Mouse (Mus musculus) heart, embryonic 11.5 days (tissue): Measurements from ENCODE around the gene Cyb5r2. TPM values are rescaled to one million over a fixed set of nuclear protein-coding genes. Genes with fewer than 3 reads are reported as not detected.

Experiments used
- ATAC-seq: fragments of 200-750 bp; cut with Nextera tagmentation; replicated peaks from 2 replicates; pipeline ENCODE4 v1.8.0; 2017; ENCODE audit warnings: moderate library complexity; ENCODE audit not compliant: insufficient number of reproducible peaks, low FRiP score, low TSS enrichment
- H3K27ac ChIP-seq: fragments of 300-500 bp; sonication (generic); 2 replicates; pipeline ENCODE4 v1.5.1; 2014; ENCODE audit warnings: mild to moderate bottlenecking, low read depth, low read length
- H3K27me3 ChIP-seq: fragments of 300-500 bp; sonication (generic); 2 replicates; pipeline ENCODE4 v1.6.1; 2014; ENCODE audit warnings: mild to moderate bottlenecking, low read length, mixed read lengths; ENCODE audit not compliant: control insufficient read depth, insufficient read depth
- H3K36me3 ChIP-seq: fragments of 300-500 bp; sonication (generic); 2 replicates; pipeline ENCODE4 v1.6.1; 2014; ENCODE audit warnings: mild to moderate bottlenecking, low read length, moderate library complexity, mixed read lengths; ENCODE audit not compliant: control insufficient read depth, insufficient read depth
- H3K4me1 ChIP-seq: fragments of 300-500 bp; sonication (generic); 2 replicates; pipeline ENCODE4 v1.6.1; 2014; ENCODE audit warnings: low read length; ENCODE audit not compliant: control insufficient read depth, insufficient read depth
- H3K4me2 ChIP-seq: fragments of 300-500 bp; sonication (generic); 2 replicates; pipeline ENCODE4 v1.6.1; 2014; ENCODE audit warnings: mild to moderate bottlenecking, moderate library complexity
- H3K4me3 ChIP-seq: fragments of 300-500 bp; sonication (generic); 2 replicates; pipeline ENCODE4 v1.5.1; 2014; ENCODE audit warnings: low read depth, low read length
- H3K9ac ChIP-seq: fragments of 300-500 bp; sonication (generic); 2 replicates; pipeline ENCODE4 v1.6.1; 2014; ENCODE audit warnings: mild to moderate bottlenecking, low read depth, low read length, moderate library complexity
- H3K9me3 ChIP-seq: fragments of 300-500 bp; sonication (generic); replicated peaks from 2 replicates; pipeline ENCODE4 v1.6.1; 2016; ENCODE audit warnings: low read length; ENCODE audit not compliant: control insufficient read depth
- WGBS: fragments of 180-500 bp; shearing (Covaris S2); extraction: QIAGEN DNeasy Blood & Tissue Kit; methylation state at CpG from one replicate; pipeline ENCODE4 v1.1.7; 2014; ENCODE audit not compliant: insufficient replicate concordance; 5-methylcytosine and 5-hydroxymethylcytosine counted together
- polyA plus RNA-seq: library from polyadenylated mRNA; unstranded; fragments of >200 nt; fragmentation: Nextera tagmentation; extraction: Ambion mirVana; gene quantifications from 2 replicates; pipeline ENCODE4 v1.2.1, GENCODE M21; 2014

The Cyb5r2 gene
- 0.76 and 1.2 TPM in 2 replicates for polyA plus RNA-seq

GRCm38 (mm10) chr7:107757308-107758151 is at the start of gene Cyb5r2:
TSS of gene Cyb5r2 (minus strand) at chr7:107758032.
- peak within 1 kb of the TSS; percentile 28 for H3K4me3 ChIP-seq
- H3K27ac ChIP-seq = no peak within 1 kb of the TSS
- peaks cover 9% of the 10 kb centered on the region; the same call in 1 of the 2 replicates for H3K27me3 ChIP-seq
- H3K36me3 ChIP-seq = no peaks in the 10 kb centered on the region
- H3K9me3 ChIP-seq = no peaks in the 10 kb centered on the region
- WGBS = 12% methylated on average over 23 of the region's 23 CpGs
- ATAC-seq = peak; percentile 20; the same call in 1 of the 2 replicates
- H3K4me2 ChIP-seq = peak within 1 kb of the TSS; percentile 64
- 0 out of 2 replicates have a peak within 1 kb of the TSS, but pooled peaks have one; percentile 28 for H3K9ac ChIP-seq
- peaks cover 13% of the 10 kb centered on the region; the same call in 1 of the 2 replicates for H3K4me1 ChIP-seq

- no peak overlapping the region for H3K27ac ChIP-seq
- ATAC-seq = no peak
- no peak overlapping the region for H3K9ac ChIP-seq
- H3K4me3 ChIP-seq = no peak overlapping the region
- 74% methylated on average over 3 of the region's 3 CpGs for WGBS
- H3K4me1 ChIP-seq = no peaks in the 10 kb centered on the region
- H3K9me3 ChIP-seq = no peaks in the 10 kb centered on the region
- no peaks in the 10 kb centered on the region for H3K36me3 ChIP-seq
- no peak overlapping the region for H3K4me2 ChIP-seq
- H3K27me3 ChIP-seq = no peaks in the 10 kb centered on the region
Measured at GRCm38 (mm10) chr7:107802138-107802537, 44.3 kb upstream of the Cyb5r2 start.

GRCm38 (mm10) chr7:107801108-107801507 is 43.3 kb upstream of the Cyb5r2 start, which contains the start of gene Ovch2:
TSS of gene Ovch2 (minus strand) at chr7:107801208.
- H3K9me3 ChIP-seq = no peaks in the 10 kb centered on the region
- no peaks in the 10 kb centered on the region for H3K27me3 ChIP-seq
- no peak within 1 kb of the TSS for H3K9ac ChIP-seq
- no peaks in the 10 kb centered on the region for H3K36me3 ChIP-seq
- H3K4me1 ChIP-seq = no peaks in the 10 kb centered on the region
- no peak within 1 kb of the TSS for H3K27ac ChIP-seq
- H3K4me3 ChIP-seq = no peak within 1 kb of the TSS
- no peak within 1 kb of the TSS for H3K4me2 ChIP-seq
- no peak for ATAC-seq
- WGBS = 76% methylated on average over 2 of the region's 2 CpGs

- no peak overlapping the region for H3K27ac ChIP-seq
- no peak overlapping the region for H3K4me3 ChIP-seq
- H3K27me3 ChIP-seq = no peaks in the 10 kb centered on the region
- no peaks in the 10 kb centered on the region for H3K36me3 ChIP-seq
- H3K4me1 ChIP-seq = no peaks in the 10 kb centered on the region
- no peak overlapping the region for H3K9ac ChIP-seq
- H3K9me3 ChIP-seq = no peaks in the 10 kb centered on the region
- H3K4me2 ChIP-seq = no peak overlapping the region
- 81% methylated on average over 2 of the region's 2 CpGs for WGBS
- no peak for ATAC-seq
Measured at GRCm38 (mm10) chr7:107796500-107796899, 38.7 kb upstream of the Cyb5r2 start.

GRCm38 (mm10) chr7:107787977-107788620 is 30.3 kb upstream of the Cyb5r2 start:
- WGBS = 57% methylated on average over 3 of the region's 3 CpGs
- Histone ChIP-seq H3K36me3 (no peaks in the 10 kb centered on the region), H3K9me3 (no peaks in the 10 kb centered on the region), H3K27me3 (no peaks in the 10 kb centered on the region), H3K4me3 (no peak overlapping the region), H3K4me1 (no peaks in the 10 kb centered on the region), H3K27ac (no peak overlapping the region), H3K9ac (no peak overlapping the region), H3K4me2 (no peak overlapping the region)
- ATAC-seq = no peak

- ATAC-seq = no peak
- no peaks in the 10 kb centered on the region for H3K36me3 ChIP-seq
- H3K4me3 ChIP-seq = no peak overlapping the region
- WGBS = 39% methylated on average over 4 of the region's 4 CpGs
- no peak overlapping the region for H3K9ac ChIP-seq
- no peak overlapping the region for H3K4me2 ChIP-seq
- no peak overlapping the region for H3K27ac ChIP-seq
- H3K9me3 ChIP-seq = no peaks in the 10 kb centered on the region
- no peaks in the 10 kb centered on the region for H3K27me3 ChIP-seq
- no peaks in the 10 kb centered on the region for H3K4me1 ChIP-seq
Measured at GRCm38 (mm10) chr7:107779611-107780010, 21.8 kb upstream of the Cyb5r2 start.

GRCm38 (mm10) chr7:107778216-107778615 is 20.4 kb upstream of the Cyb5r2 start:
- no peak for ATAC-seq
- Histone ChIP-seq H3K9me3 (no peaks in the 10 kb centered on the region), H3K9ac (no peak overlapping the region), H3K27me3 (no peaks in the 10 kb centered on the region), H3K4me2 (no peak overlapping the region), H3K27ac (no peak overlapping the region), H3K4me3 (no peak overlapping the region), H3K36me3 (no peaks in the 10 kb centered on the region), H3K4me1 (no peaks in the 10 kb centered on the region)
- WGBS = 72% methylated on average over 1 of the region's 1 CpGs

- Histone ChIP-seq H3K27ac (no peak overlapping the region), H3K4me1 (no peaks in the 10 kb centered on the region), H3K36me3 (no peaks in the 10 kb centered on the region), H3K4me2 (no peak overlapping the region), H3K4me3 (no peak overlapping the region), H3K9ac (no peak overlapping the region), H3K27me3 (no peaks in the 10 kb centered on the region), H3K9me3 (no peaks in the 10 kb centered on the region)
- ATAC-seq = no peak
- 61% methylated on average over 6 of the region's 6 CpGs for WGBS
Measured at GRCm38 (mm10) chr7:107770812-107771211, 13.0 kb upstream of the Cyb5r2 start.
